Mouse (Mus musculus) C2C12 (cell line): ENCODE measurements around the gene Samd14.

ENCODE experiments used
- CEBPB ChIP-seq: IDR thresholded peaks from one replicate; pipeline ENCODE4 v1.6.1; 2011; ENCODE audit warnings: low read depth, mild to moderate bottlenecking, control low read depth, moderate library complexity
- CTCF ChIP-seq: IDR thresholded peaks from one replicate; pipeline ENCODE4 v1.5.1; 2011; ENCODE audit not compliant: control insufficient read depth, insufficient read depth, insufficient read length
- MYOG ChIP-seq: IDR thresholded peaks from one replicate; pipeline ENCODE4 v1.6.1; 2011; ENCODE audit not compliant: control insufficient read depth, insufficient read length; ENCODE audit errors: extremely low read depth
- USF1 ChIP-seq: IDR thresholded peaks from one replicate; pipeline ENCODE4 v1.6.1; 2011; ENCODE audit warnings: low read depth, mild to moderate bottlenecking, control low read depth, moderate library complexity

DNA sequence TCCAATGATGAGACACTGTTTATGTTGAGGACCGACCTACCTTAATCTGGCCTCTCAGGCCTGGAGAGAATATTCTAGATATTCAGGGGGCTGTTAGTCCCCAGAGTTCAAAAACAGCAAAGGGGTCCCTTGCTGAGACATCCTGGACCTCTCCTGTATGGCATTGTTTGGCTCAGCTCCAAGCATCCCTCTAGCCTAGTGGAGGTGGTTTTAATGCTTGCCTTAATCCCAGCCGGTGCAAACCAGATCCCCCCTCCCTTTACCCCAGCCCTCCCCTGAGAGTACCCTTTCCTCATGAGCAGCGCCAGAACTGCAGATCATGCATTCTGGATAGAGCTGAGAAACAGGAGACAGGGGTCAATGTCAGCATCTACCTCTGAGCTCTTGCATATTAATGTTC is 2.8 kb downstream of the Samd14 start:
- TF ChIP-seq CTCF, result no peak
- TF ChIP-seq MYOG, result no peak
- TF ChIP-seq USF1, result no peak
- no peak for TF ChIP-seq CEBPB
